ENCODE assay signal across 47 mouse cellular contexts in the genomic region with DNA sequence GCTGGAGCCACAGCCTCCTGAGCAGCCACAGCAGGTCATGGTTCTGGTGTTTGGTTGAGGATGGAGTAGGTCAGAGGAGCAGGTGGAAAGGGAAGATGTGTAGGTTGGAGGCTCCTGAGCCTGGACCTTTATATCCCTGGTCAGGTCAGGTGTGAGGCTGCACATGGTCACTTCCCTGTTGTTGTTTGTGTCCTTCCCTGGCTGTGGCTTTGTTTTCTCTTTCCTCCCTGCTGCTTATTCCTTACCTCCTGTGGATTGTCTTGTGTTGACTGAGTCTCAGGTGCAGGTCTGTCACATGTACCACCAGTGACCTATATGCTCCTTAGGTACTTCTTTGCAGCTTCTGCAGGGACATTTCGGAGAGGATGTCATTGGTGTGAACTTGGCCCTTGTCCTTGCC. TPM values are rescaled to one million over a fixed set of nuclear protein-coding genes. Genes with fewer than 3 reads are reported as not detected.
"Had no signal": no experiment of that assay in that cellular context is flagged by ENCODE, and none has a peak within 500 bp of the region (broad histone marks: within the 10 kb centered on the region; RNA-seq: fewer than 3 reads in every experiment).

A gene (minus strand): TSS at position 101 of the 400 bp plus-strand sequence.

- ATAC-seq: liver, embryonic 12.5 days; liver, postnatal 0 days; lung, postnatal 0 days; midbrain, embryonic 13.5 days; midbrain, embryonic 15.5 days; midbrain, embryonic 16.5 days had no signal

- H3K4me3 ChIP-seq: limb, embryonic 10.5 days; limb, embryonic 12.5 days; limb, embryonic 13.5 days; limb, embryonic 15.5 days; liver, embryonic 12.5 days; liver, embryonic 13.5 days; liver, embryonic 15.5 days; lung, embryonic 15.5 days; megakaryocyte, embryonic 14.5 days; midbrain, embryonic 10.5 days; midbrain, embryonic 12.5 days; midbrain, embryonic 13.5 days; midbrain, embryonic 15.5 days; myocyte; neural tube, embryonic 12.5 days had no signal

- H3K36me3 ChIP-seq: limb, embryonic 10.5 days; limb, embryonic 12.5 days; limb, embryonic 13.5 days; limb, embryonic 15.5 days; liver, embryonic 12.5 days; liver, embryonic 13.5 days; liver, embryonic 15.5 days; lung, embryonic 15.5 days; midbrain, embryonic 10.5 days; midbrain, embryonic 12.5 days; midbrain, embryonic 13.5 days; midbrain, embryonic 15.5 days; neural tube, embryonic 12.5 days had no signal

- H3K27me3 ChIP-seq: limb, embryonic 15.5 days; liver, embryonic 13.5 days; liver, embryonic 15.5 days; lung, embryonic 15.5 days; midbrain, embryonic 13.5 days; midbrain, embryonic 15.5 days; neural tube, embryonic 12.5 days had no signal

- DNase-seq: left cerebral cortex, postnatal 4 days; liver; liver, embryonic 13.5 days; liver, postnatal 0 days; lung, adult 18-20 months; lung, adult 2 months; lung, embryonic 14.5 days; lung, postnatal 10 days; lung, postnatal 14 days; lung, postnatal 36 days; lung, postnatal 4 days; midbrain, embryonic 14.5 days had no signal

- H3K9me3 ChIP-seq: limb, embryonic 10.5 days; limb, embryonic 12.5 days; limb, embryonic 13.5 days; limb, embryonic 15.5 days; liver, embryonic 12.5 days; liver, embryonic 13.5 days; liver, embryonic 15.5 days; lung, embryonic 15.5 days; midbrain, embryonic 10.5 days; midbrain, embryonic 12.5 days; midbrain, embryonic 13.5 days; midbrain, embryonic 15.5 days; neural tube, embryonic 12.5 days had no signal

- H3K4me1 ChIP-seq: limb, embryonic 13.5 days; limb, embryonic 15.5 days; liver, embryonic 12.5 days; liver, embryonic 13.5 days; liver, embryonic 15.5 days; lung, embryonic 15.5 days; midbrain, embryonic 10.5 days; midbrain, embryonic 12.5 days; midbrain, embryonic 13.5 days; midbrain, embryonic 15.5 days; neural tube, embryonic 12.5 days had no signal

RNA-seq across cellular contexts. Expression of the gene that starts here (rescaled TPM):
- total RNA-seq: left cerebral cortex, postnatal 10 days; left cerebral cortex, postnatal 14 days; left cerebral cortex, postnatal 25 days; left cerebral cortex, postnatal 36 days; left cerebral cortex, postnatal 4 days; liver, adult 2 months; megakaryocyte progenitor cell, adult 5-6 weeks; megakaryocyte, adult 5-6 weeks; megakaryocyte-erythroid progenitor cell, adult 5-6 weeks; midbrain, postnatal 0 days; monocyte, adult 5-6 weeks had no signal
- polyA plus RNA-seq: limb, embryonic 10.5 days; limb, embryonic 11.5 days; limb, embryonic 12.5 days; limb, embryonic 13.5 days; limb, embryonic 14.5 days; limb, embryonic 15.5 days; liver, adult 2 months; liver, embryonic 11.5 days; liver, embryonic 12.5 days; liver, embryonic 13.5 days; liver, embryonic 14.5 days; liver, embryonic 15.5 days; liver, embryonic 16.5 days; liver, postnatal 0 days; lung, adult 2 months; lung, embryonic 14.5 days; lung, embryonic 15.5 days; lung, embryonic 16.5 days; lung, postnatal 0 days; macrophage; midbrain, embryonic 10.5 days; midbrain, embryonic 11.5 days; midbrain, embryonic 12.5 days; midbrain, embryonic 13.5 days; midbrain, embryonic 14.5 days; midbrain, embryonic 15.5 days; midbrain, embryonic 16.5 days; midbrain, postnatal 0 days; myocyte; neural tube, embryonic 11.5 days; neural tube, embryonic 12.5 days had no signal
